Mouse (Mus musculus): ENCODE data around the gene Hdhd3. TPM values are rescaled to one million over a fixed set of nuclear protein-coding genes. Genes with fewer than 3 reads are reported as not detected.

The Hdhd3 gene
- polyA plus RNA-seq, 1 experiment from 2014 or later = 14.7 TPM

GRCm38 (mm10) chr4:62506798-62507197, 3.5 kb upstream of the Hdhd3 start:
- peaks cover 46% of the 10 kb centered on the region for H3K36me3 ChIP-seq
- no peak overlapping the region for H3K9ac ChIP-seq
- no peaks in the 10 kb centered on the region for H3K9me3 ChIP-seq
- no peak for ATAC-seq (ENCODE audit: low FRiP score, low read depth)
- no peak overlapping the region for H3K4me2 ChIP-seq (replicated peaks)
- no peaks in the 10 kb centered on the region for H3K27me3 ChIP-seq
- no peak overlapping the region for H3K27ac ChIP-seq
- peaks cover 8% of the 10 kb centered on the region for H3K4me1 ChIP-seq
- no peak overlapping the region for H3K4me3 ChIP-seq
- 55% methylated on average over 2 of the region's 2 CpGs for WGBS

DNA sequence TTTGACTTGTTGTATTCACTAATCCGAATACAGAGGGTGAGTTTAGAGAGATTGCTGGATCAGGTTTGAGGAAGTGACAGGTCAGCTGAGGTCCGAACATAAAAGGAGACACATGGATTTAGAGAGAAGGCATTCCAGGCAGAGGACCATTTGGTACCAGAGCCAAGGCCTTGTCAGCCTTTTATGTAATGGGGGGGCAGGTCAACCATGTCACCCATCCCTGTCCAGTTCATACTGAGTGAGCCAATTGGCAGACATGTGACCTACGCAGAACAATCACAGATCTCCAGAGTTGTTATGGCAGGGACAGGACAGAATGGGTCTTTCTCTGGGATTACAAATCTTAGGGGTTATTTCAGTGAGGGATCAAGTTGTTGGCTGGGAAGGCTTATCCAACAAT, 2.7 kb upstream of the Hdhd3 start:
- Histone ChIP-seq H3K36me3 (peaks cover 38% of the 10 kb centered on the region), H3K4me3 (no peak overlapping the region), H3K9ac (no peak overlapping the region), H3K9me3 (no peaks in the 10 kb centered on the region), H3K4me2 (replicated peaks) (no peak overlapping the region), H3K27me3 (no peaks in the 10 kb centered on the region), H3K27ac (no peak overlapping the region), H3K4me1 (peaks cover 13% of the 10 kb centered on the region)
- ATAC-seq (ENCODE audit: low FRiP score, low read depth) = no peak
- 84% methylated on average over 3 of the region's 3 CpGs for WGBS

- Histone ChIP-seq H3K4me3 (no peak overlapping the region), H3K4me1 (peaks cover 17% of the 10 kb centered on the region), H3K27ac (no peak overlapping the region), H3K27me3 (no peaks in the 10 kb centered on the region), H3K36me3 (peaks cover 29% of the 10 kb centered on the region), H3K9me3 (no peaks in the 10 kb centered on the region), H3K4me2 (replicated peaks) (no peak overlapping the region), H3K9ac (no peak overlapping the region)
- no peak for ATAC-seq (ENCODE audit: low FRiP score, low read depth)
- WGBS = 73% methylated on average over 7 of the region's 7 CpGs
These were observed 298 bp downstream of the Hdhd3 start for GRCm38 (mm10) chr4:62502969-62503368.

DNA sequence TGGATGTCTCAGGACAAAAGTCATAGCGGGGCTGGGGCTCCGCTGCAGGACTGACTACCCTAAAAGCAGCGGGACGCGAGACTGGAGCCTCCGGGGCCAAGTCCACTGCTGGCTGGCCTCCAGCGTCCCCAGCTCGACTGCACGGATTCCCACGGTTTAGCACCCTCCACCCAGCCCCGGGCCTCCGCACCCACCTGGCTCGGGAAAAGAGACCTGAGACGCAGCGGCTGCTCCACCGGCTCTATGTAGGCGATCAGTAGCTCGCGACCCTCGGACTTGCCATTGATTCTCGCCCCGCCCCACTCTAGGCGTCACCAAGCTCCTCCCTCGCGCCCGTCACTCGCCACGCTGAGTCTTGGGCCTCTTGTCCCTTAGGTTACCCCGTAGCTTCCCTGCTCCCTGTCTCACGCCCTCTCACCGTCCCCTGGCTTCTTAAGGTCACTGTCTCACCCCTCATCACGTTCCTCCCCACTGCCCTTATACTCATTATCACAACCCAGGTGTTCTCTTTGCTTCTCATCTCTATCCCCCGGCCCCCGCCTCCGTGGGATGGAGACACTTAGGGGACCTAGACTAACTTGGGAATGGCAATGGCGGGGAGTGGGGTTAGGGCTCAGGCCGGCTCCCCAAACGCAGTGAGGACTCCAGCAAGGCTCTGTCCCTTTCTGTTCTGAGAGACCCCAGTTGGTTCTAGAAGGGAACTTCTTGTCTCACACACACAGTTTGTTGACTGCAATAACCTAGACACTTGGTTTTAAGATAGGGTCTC, 1.1 kb downstream of the Hdhd3 start:
- H3K27ac ChIP-seq = peak overlapping the region; percentile 69; the same call in 1 of the 2 replicates
- WGBS = 2% methylated on average over 38 of the region's 38 CpGs

DNA sequence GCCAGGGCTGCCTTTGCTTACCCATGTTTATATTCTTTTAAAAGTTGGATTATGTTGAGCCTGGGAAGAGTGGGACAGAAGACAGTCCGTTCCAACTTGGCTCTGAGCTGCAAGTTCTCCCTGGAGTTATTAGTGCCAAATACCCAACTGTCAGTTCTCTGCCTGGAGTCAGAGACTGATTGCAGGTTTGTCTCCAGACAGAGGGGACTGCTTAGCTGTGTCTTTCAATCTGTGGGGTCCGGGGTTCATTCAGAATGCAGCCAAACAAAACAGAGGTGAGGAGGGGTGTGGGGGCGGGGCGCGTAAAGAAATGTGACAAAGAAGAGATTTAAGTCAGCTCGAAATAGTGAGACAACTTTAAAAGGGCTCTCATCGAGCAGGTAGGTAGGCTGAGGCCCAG, 1.7 kb downstream of the Hdhd3 start:
- 3% methylated on average over 7 of the region's 7 CpGs for WGBS
- peak; percentile 41; the same call in 1 of the 2 replicates for ATAC-seq (ENCODE audit: low FRiP score, low read depth)
- H3K27ac ChIP-seq = peak overlapping the region; percentile 69; the same call in 1 of the 2 replicates

More for the DNA sequence above, 1.1 kb downstream of the Hdhd3 start:
- H3K9ac ChIP-seq = peak overlapping the region; percentile 83
- H3K9me3 ChIP-seq = no peaks in the 10 kb centered on the region
- no peaks in the 10 kb centered on the region for H3K27me3 ChIP-seq
- peak overlapping the region; percentile 76 for H3K4me2 ChIP-seq (replicated peaks)
- H3K36me3 ChIP-seq = peaks cover 29% of the 10 kb centered on the region
- peaks cover 17% of the 10 kb centered on the region for H3K4me1 ChIP-seq
- H3K4me3 ChIP-seq = peak overlapping the region; percentile 79
- peak; percentile 95 for ATAC-seq (ENCODE audit: low FRiP score, low read depth)

GRCm38 (mm10) chr4:62500799-62501198, 2.5 kb downstream of the Hdhd3 start:
- H3K9ac ChIP-seq = no peak overlapping the region
- H3K27ac ChIP-seq = no peak overlapping the region
- H3K4me1 ChIP-seq = peaks cover 17% of the 10 kb centered on the region
- H3K4me3 ChIP-seq = peak overlapping the region; percentile 79; the same call in 1 of the 2 replicates
- ATAC-seq (ENCODE audit: low FRiP score, low read depth) = no peak
- H3K9me3 ChIP-seq = no peaks in the 10 kb centered on the region
- peaks cover 39% of the 10 kb centered on the region for H3K36me3 ChIP-seq
- WGBS = 76% methylated on average over 4 of the region's 4 CpGs
- H3K27me3 ChIP-seq = no peaks in the 10 kb centered on the region
- peak overlapping the region; percentile 76 for H3K4me2 ChIP-seq (replicated peaks)

More for the DNA sequence above, 1.7 kb downstream of the Hdhd3 start:
- Histone ChIP-seq H3K4me1 (peaks cover 17% of the 10 kb centered on the region), H3K9ac (peak overlapping the region; percentile 83), H3K4me3 (peak overlapping the region; percentile 79), H3K27me3 (no peaks in the 10 kb centered on the region), H3K4me2 (replicated peaks) (peak overlapping the region; percentile 76), H3K9me3 (no peaks in the 10 kb centered on the region), H3K36me3 (peaks cover 33% of the 10 kb centered on the region)

DNA sequence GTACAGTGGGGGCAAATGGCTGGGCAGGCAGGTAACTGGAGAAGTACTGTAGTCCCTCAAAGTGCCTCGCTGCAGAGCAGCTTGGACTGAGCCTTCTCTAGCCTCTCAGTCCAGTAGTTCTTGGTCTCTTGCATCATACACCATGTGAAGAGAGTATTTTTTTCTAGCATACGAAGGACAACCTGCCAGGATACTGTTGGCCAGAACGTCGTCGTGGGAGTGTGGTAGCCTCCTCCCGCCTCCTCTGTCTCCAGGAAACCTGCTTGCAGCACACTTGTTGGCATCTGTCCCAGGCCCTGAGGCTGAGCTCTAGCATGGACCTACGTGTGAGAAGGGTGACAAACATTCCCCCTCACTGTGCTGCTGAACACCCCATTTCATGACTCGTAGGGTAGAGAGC, 6.5 kb downstream of the Hdhd3 start:
- Histone ChIP-seq H3K4me2 (replicated peaks) (no peak overlapping the region), H3K36me3 (peaks cover 39% of the 10 kb centered on the region), H3K9me3 (no peaks in the 10 kb centered on the region), H3K27ac (no peak overlapping the region), H3K9ac (no peak overlapping the region), H3K27me3 (no peaks in the 10 kb centered on the region), H3K4me1 (peaks cover 8% of the 10 kb centered on the region), H3K4me3 (no peak overlapping the region)
- no peak for ATAC-seq (ENCODE audit: low FRiP score, low read depth)
- WGBS = 74% methylated on average over 8 of the region's 8 CpGs

- Histone ChIP-seq H3K27me3 (no peaks in the 10 kb centered on the region), H3K4me2 (replicated peaks) (no peak overlapping the region), H3K27ac (no peak overlapping the region), H3K4me1 (peaks cover 3% of the 10 kb centered on the region), H3K9me3 (no peaks in the 10 kb centered on the region), H3K9ac (no peak overlapping the region), H3K4me3 (no peak overlapping the region), H3K36me3 (peaks cover 39% of the 10 kb centered on the region)
- 79% methylated on average over 8 of the region's 8 CpGs for WGBS
- no peak for ATAC-seq (ENCODE audit: low FRiP score, low read depth)
These were observed 7.3 kb downstream of the Hdhd3 start for GRCm38 (mm10) chr4:62495946-62496345.

- peaks cover 30% of the 10 kb centered on the region for H3K36me3 ChIP-seq
- 65% methylated on average over 9 of the region's 9 CpGs for WGBS
- no peak overlapping the region for H3K4me2 ChIP-seq (replicated peaks)
- no peaks in the 10 kb centered on the region for H3K27me3 ChIP-seq
- no peak overlapping the region for H3K9ac ChIP-seq
- no peak overlapping the region for H3K27ac ChIP-seq
- H3K4me1 ChIP-seq = no peaks in the 10 kb centered on the region
- ATAC-seq (ENCODE audit: low FRiP score, low read depth) = no peak
- no peak overlapping the region for H3K4me3 ChIP-seq
- H3K9me3 ChIP-seq = no peaks in the 10 kb centered on the region
These were observed 9.0 kb downstream of the Hdhd3 start for GRCm38 (mm10) chr4:62494230-62494629.

DNA sequence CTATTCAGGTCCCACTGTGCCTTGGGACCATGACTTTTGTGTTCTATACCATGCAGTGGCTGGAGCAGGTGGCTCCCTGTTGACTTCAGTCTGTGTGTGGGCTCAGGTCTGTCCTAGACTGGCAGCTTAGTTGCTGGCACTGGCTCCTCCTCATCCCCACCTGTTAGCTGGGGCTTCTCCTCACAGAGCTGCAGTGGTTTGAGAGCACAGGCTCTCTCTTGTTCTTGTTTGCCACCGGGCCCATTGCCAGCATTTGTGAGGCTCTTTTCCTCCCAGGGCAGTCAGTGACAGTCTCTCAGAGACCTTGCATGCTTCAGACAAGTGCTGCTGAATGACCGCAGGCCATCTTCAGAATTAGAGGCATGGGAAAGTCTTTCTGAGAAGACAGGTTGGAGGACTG, 10.6 kb downstream of the Hdhd3 start:
- peaks cover 14% of the 10 kb centered on the region for H3K36me3 ChIP-seq
- ATAC-seq (ENCODE audit: low FRiP score, low read depth) = no peak
- no peak overlapping the region for H3K4me3 ChIP-seq
- H3K27ac ChIP-seq = no peak overlapping the region
- WGBS = 73% methylated on average over 2 of the region's 2 CpGs
- no peaks in the 10 kb centered on the region for H3K4me1 ChIP-seq
- no peaks in the 10 kb centered on the region for H3K27me3 ChIP-seq
- H3K9ac ChIP-seq = no peak overlapping the region
- no peaks in the 10 kb centered on the region for H3K9me3 ChIP-seq
- no peak overlapping the region for H3K4me2 ChIP-seq (replicated peaks)

- H3K36me3 ChIP-seq = no peaks in the 10 kb centered on the region
- no peak overlapping the region for H3K9ac ChIP-seq
- no peaks in the 10 kb centered on the region for H3K27me3 ChIP-seq
- no peak for ATAC-seq (ENCODE audit: low FRiP score, low read depth)
- 86% methylated on average over 2 of the region's 2 CpGs for WGBS
- no peak overlapping the region for H3K4me2 ChIP-seq (replicated peaks)
- no peaks in the 10 kb centered on the region for H3K9me3 ChIP-seq
- H3K27ac ChIP-seq = no peak overlapping the region
- H3K4me3 ChIP-seq = no peak overlapping the region
- no peaks in the 10 kb centered on the region for H3K4me1 ChIP-seq
These were observed 15.4 kb downstream of the Hdhd3 start for GRCm38 (mm10) chr4:62487914-62488313.

DNA sequence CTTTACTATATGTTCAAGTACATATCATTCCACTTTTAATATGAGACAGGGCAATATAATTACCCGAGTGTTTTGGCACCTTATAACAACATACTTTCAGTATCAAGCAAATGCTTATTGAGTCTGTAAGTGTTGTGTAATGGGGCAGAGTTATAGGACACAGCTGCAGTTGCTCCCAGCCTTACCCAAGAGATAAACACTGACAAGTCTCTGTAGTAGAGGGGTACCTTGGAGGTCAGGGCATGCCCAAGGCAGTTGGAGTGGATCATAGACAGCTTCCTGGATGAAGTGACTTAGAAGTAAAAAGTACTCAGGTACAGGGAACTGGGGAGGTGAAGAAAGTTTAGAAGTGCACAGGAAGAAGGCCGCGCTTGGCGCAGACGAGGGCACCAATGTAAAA, 16.1 kb downstream of the Hdhd3 start:
- Histone ChIP-seq H3K4me3 (no peak overlapping the region), H3K9me3 (no peaks in the 10 kb centered on the region), H3K9ac (no peak overlapping the region), H3K36me3 (no peaks in the 10 kb centered on the region), H3K4me1 (no peaks in the 10 kb centered on the region), H3K27ac (no peak overlapping the region), H3K4me2 (replicated peaks) (no peak overlapping the region), H3K27me3 (peaks cover 5% of the 10 kb centered on the region; the same call in 1 of the 2 replicates)
- WGBS = 89% methylated on average over 5 of the region's 5 CpGs
- ATAC-seq (ENCODE audit: low FRiP score, low read depth) = no peak
